Mouse (Mus musculus) hindbrain, postnatal 0 days (tissue): Measurements from ENCODE around the gene Obp2b. TPM values are rescaled to one million over a fixed set of nuclear protein-coding genes. Genes with fewer than 3 reads are reported as not detected.

ENCODE experiments used
- ATAC-seq: fragments of 200-750 bp; cut with Nextera tagmentation; 2 replicates; pipeline ENCODE4 v1.8.0; 2017; ENCODE audit warnings: mild to moderate bottlenecking, moderate TSS enrichment, moderate library complexity
- DNase-seq: peaks from one replicate; pipeline ENCODE4 v3.0.0-alpha.2; 2015; ENCODE audit warnings: low spot score
- H3K27ac ChIP-seq: fragments of 300-500 bp; sonication (generic); 2 replicates; pipeline ENCODE4 v1.5.1; 2014; ENCODE audit warnings: mild to moderate bottlenecking
- H3K27me3 ChIP-seq: fragments of 300-500 bp; sonication (generic); 2 replicates; pipeline ENCODE4 v1.6.1; 2014; ENCODE audit warnings: low read length, mixed read lengths; ENCODE audit not compliant: insufficient read depth
- H3K36me3 ChIP-seq: fragments of 300-500 bp; sonication (generic); 2 replicates; pipeline ENCODE4 v1.6.1; 2014; ENCODE audit warnings: low read length, mixed read lengths; ENCODE audit not compliant: insufficient read depth
- H3K4me1 ChIP-seq: fragments of 300-500 bp; sonication (generic); 2 replicates; pipeline ENCODE4 v1.6.1; 2014; ENCODE audit warnings: antibody characterized with exemption, low read length, mixed read lengths; ENCODE audit not compliant: insufficient read depth
- H3K4me2 ChIP-seq: fragments of 300-500 bp; sonication (generic); 2 replicates; pipeline ENCODE4 v1.6.1; 2014; ENCODE audit warnings: low read depth, mild to moderate bottlenecking, low read length, moderate library complexity, mixed read lengths
- H3K4me3 ChIP-seq: fragments of 300-500 bp; sonication (generic); 2 replicates; pipeline ENCODE4 v1.5.1; 2014; ENCODE audit warnings: low read length
- H3K9ac ChIP-seq: fragments of 300-500 bp; sonication (generic); replicated peaks from 2 replicates; pipeline ENCODE4 v1.6.1; 2014; ENCODE audit warnings: mild to moderate bottlenecking, low read length, moderate library complexity, mixed read lengths
- H3K9me3 ChIP-seq: fragments of 300-500 bp; sonication (generic); 2 replicates; pipeline ENCODE4 v1.6.1; 2016; ENCODE audit warnings: low read length, mixed read lengths
- CTCF ChIP-seq: IDR thresholded peaks from 2 replicates; pipeline ENCODE4 v1.5.1; 2016; ENCODE audit warnings: antibody characterized with exemption, control low read depth, low read depth
- WGBS: fragments of 180-500 bp; shearing (Covaris S2); extraction: QIAGEN DNeasy Blood & Tissue Kit; methylation state at CpG from one replicate; pipeline ENCODE4 v1.1.7; 2014; 5-methylcytosine and 5-hydroxymethylcytosine counted together
- polyA plus RNA-seq: library from polyadenylated mRNA; unstranded; fragments of >200 nt; fragmentation: Nextera tagmentation; extraction: Ambion mirVana; gene quantifications from 2 replicates; pipeline ENCODE4 v1.2.1, GENCODE M21; 2015
- total RNA-seq: library from RNA; depleted of rRNA; stranded (reverse); fragments of >200 nt; gene quantifications from 2 replicates; pipeline ENCODE4 v1.2.3, GENCODE M21; 2014

Gene Obp2b
- total and polyA plus RNA-seq, 2 experiments from 2014 or later: not detected

GRCm38 (mm10) chr2:25741671-25742070 is 4.9 kb downstream of the Obp2b start:
- H3K27ac ChIP-seq: no peak overlapping the region
- H3K4me2 ChIP-seq: no peak overlapping the region
- H3K4me1 ChIP-seq: no peaks in the 10 kb centered on the region
- no peaks in the 10 kb centered on the region for H3K36me3 ChIP-seq
- DNase-seq (no peak), ATAC-seq (no peak)
- WGBS: 65% methylated on average over 1 of the region's 1 CpGs
- H3K4me3 ChIP-seq: no peak overlapping the region
- TF ChIP-seq CTCF: no peak
- H3K9ac ChIP-seq: no peak overlapping the region
- no peaks in the 10 kb centered on the region for H3K9me3 ChIP-seq
- no peaks in the 10 kb centered on the region for H3K27me3 ChIP-seq

- H3K4me3 ChIP-seq: no peak overlapping the region
- H3K4me2 ChIP-seq: no peak overlapping the region
- WGBS: 100% methylated on average over 1 of the region's 1 CpGs
- TF ChIP-seq CTCF: no peak
- ATAC-seq (no peak), DNase-seq (no peak)
- no peak overlapping the region for H3K27ac ChIP-seq
- no peaks in the 10 kb centered on the region for H3K27me3 ChIP-seq
- no peak overlapping the region for H3K9ac ChIP-seq
- H3K36me3 ChIP-seq: no peaks in the 10 kb centered on the region
- H3K4me1 ChIP-seq: no peaks in the 10 kb centered on the region
- H3K9me3 ChIP-seq: 0 out of 2 replicates have a peak, but pooled peaks cover 2% of the 10 kb centered on the region
Measured at GRCm38 (mm10) chr2:25754201-25754600, 17.4 kb downstream of the Obp2b start.

GRCm38 (mm10) chr2:25758064-25758625 is 21.3 kb downstream of the Obp2b start:
- WGBS: 50% methylated on average over 4 of the region's 4 CpGs
- Histone ChIP-seq H3K4me3 (no peak overlapping the region), H3K9me3 (0 out of 2 replicates have a peak, but pooled peaks cover 2% of the 10 kb centered on the region), H3K27ac (no peak overlapping the region), H3K4me2 (no peak overlapping the region), H3K9ac (no peak overlapping the region), H3K4me1 (no peaks in the 10 kb centered on the region), H3K27me3 (no peaks in the 10 kb centered on the region), H3K36me3 (no peaks in the 10 kb centered on the region)
- ATAC-seq (no peak), DNase-seq (no peak)
- no peak for TF ChIP-seq CTCF

- ATAC-seq: no peak
- Histone ChIP-seq H3K9me3 (no peaks in the 10 kb centered on the region), H3K9ac (no peak within 1 kb of the TSS), H3K27me3 (no peaks in the 10 kb centered on the region), H3K4me3 (no peak within 1 kb of the TSS), H3K27ac (no peak within 1 kb of the TSS), H3K36me3 (no peaks in the 10 kb centered on the region), H3K4me1 (no peaks in the 10 kb centered on the region), H3K4me2 (no peak within 1 kb of the TSS)
- TF ChIP-seq CTCF: no peak
- 37% methylated on average over 2 of the region's 2 CpGs for WGBS
- DNase-seq: no peak
Measured at GRCm38 (mm10) chr2:25765269-25765668, 28.5 kb downstream of the Obp2b start, which contains the start of gene Lcn3. Lcn3 (plus strand) TSS chr2:25765569.

GRCm38 (mm10) chr2:25767764-25768163 is 31.0 kb downstream of the Obp2b start:
- Histone ChIP-seq H3K9me3 (no peaks in the 10 kb centered on the region), H3K27me3 (no peaks in the 10 kb centered on the region), H3K9ac (no peak overlapping the region), H3K36me3 (no peaks in the 10 kb centered on the region), H3K4me3 (no peak overlapping the region), H3K4me1 (no peaks in the 10 kb centered on the region), H3K27ac (no peak overlapping the region), H3K4me2 (no peak overlapping the region)
- 89% methylated on average over 4 of the region's 4 CpGs for WGBS
- ATAC-seq: no peak
- no peak for DNase-seq
- no peak for TF ChIP-seq CTCF

GRCm38 (mm10) chr2:25773507-25773906 is 36.7 kb downstream of the Obp2b start:
- ATAC-seq: no peak
- no peak for TF ChIP-seq CTCF
- 80% methylated on average over 2 of the region's 2 CpGs for WGBS
- no peak overlapping the region for H3K27ac ChIP-seq
- DNase-seq: no peak
- H3K9me3 ChIP-seq: no peaks in the 10 kb centered on the region
- no peak overlapping the region for H3K4me3 ChIP-seq
- H3K4me2 ChIP-seq: no peak overlapping the region
- H3K4me1 ChIP-seq: no peaks in the 10 kb centered on the region
- H3K9ac ChIP-seq: no peak overlapping the region
- no peaks in the 10 kb centered on the region for H3K36me3 ChIP-seq
- no peaks in the 10 kb centered on the region for H3K27me3 ChIP-seq

- no peak overlapping the region for H3K4me2 ChIP-seq
- H3K36me3 ChIP-seq: no peaks in the 10 kb centered on the region
- H3K9me3 ChIP-seq: no peaks in the 10 kb centered on the region
- H3K9ac ChIP-seq: no peak overlapping the region
- TF ChIP-seq CTCF: no peak
- H3K27me3 ChIP-seq: no peaks in the 10 kb centered on the region
- no peaks in the 10 kb centered on the region for H3K4me1 ChIP-seq
- 73% methylated on average over 2 of the region's 2 CpGs for WGBS
- ATAC-seq (no peak), DNase-seq (no peak)
- no peak overlapping the region for H3K4me3 ChIP-seq
- H3K27ac ChIP-seq: no peak overlapping the region
Measured at GRCm38 (mm10) chr2:25774640-25775039, 37.8 kb downstream of the Obp2b start.
